14 mouse cellular contexts compared by ENCODE assay signal in genomic region chr19:9987192-9987591, GRCm38 (mm10). TPM values are rescaled to one million over a fixed set of nuclear protein-coding genes. Genes with fewer than 3 reads are reported as not detected.
DNase-seq lines count a peak whose midpoint lies in the region; ATAC-seq and TF ChIP-seq lines count a peak whose summit lies in the region.
"Had no signal": no experiment of that assay in that cellular context is flagged by ENCODE, and none has a peak within 500 bp of the region (broad histone marks: within the 10 kb centered on the region; RNA-seq: fewer than 3 reads in every experiment).

No protein-coding gene starts in this region.

- 0 out of 2 replicates have a peak overlapping the region, but pooled peaks have one; percentile 11 for H3K9ac ChIP-seq in heart, embryonic 14.5 days (ENCODE audit: low read length)
- no peak overlapping the region for H3K9ac ChIP-seq in liver, embryonic 15.5 days
- H3K9ac ChIP-seq in hindbrain, embryonic 13.5 days = no peak overlapping the region

- 31% methylated on average over 6 of the region's 6 CpGs for WGBS in heart, embryonic 14.5 days
- 29% methylated on average over 6 of the region's 6 CpGs for WGBS in embryonic facial prominence, embryonic 10.5 days
- 37% methylated on average over 6 of the region's 6 CpGs for WGBS in liver, embryonic 15.5 days (ENCODE audit: insufficient replicate concordance)
- WGBS in hindbrain, embryonic 13.5 days = 71% methylated on average over 6 of the region's 6 CpGs

- peaks cover 31% of the 10 kb centered on the region for H3K36me3 ChIP-seq in heart, embryonic 14.5 days (ENCODE audit: control insufficient read depth, insufficient read depth, low read length)
- H3K36me3 ChIP-seq in C2C12 (ENCODE audit: control insufficient read depth, insufficient read depth) = peaks cover 32% of the 10 kb centered on the region
- H3K36me3 ChIP-seq in embryonic facial prominence, embryonic 10.5 days (replicated peaks) = peaks cover 32% of the 10 kb centered on the region
- peaks cover 39% of the 10 kb centered on the region for H3K36me3 ChIP-seq in liver, embryonic 15.5 days (replicated peaks)
- peaks cover 27% of the 10 kb centered on the region for H3K36me3 ChIP-seq in hindbrain, embryonic 13.5 days

- H3K4me2 ChIP-seq in heart, embryonic 14.5 days (ENCODE audit: low read length) = no peak overlapping the region
- no peak overlapping the region for H3K4me2 ChIP-seq in liver, embryonic 15.5 days
- H3K4me2 ChIP-seq in hindbrain, embryonic 13.5 days = no peak overlapping the region

- H3K27me3 ChIP-seq in heart, embryonic 14.5 days (ENCODE audit: control insufficient read depth, insufficient read depth, low read length) = no peaks in the 10 kb centered on the region
- H3K27me3 ChIP-seq in C2C12 (ENCODE audit: control insufficient read depth, insufficient read depth, insufficient read length) = no peaks in the 10 kb centered on the region
- H3K27me3 ChIP-seq in embryonic facial prominence, embryonic 10.5 days (replicated peaks; ENCODE audit: low read depth, poor library complexity, severe bottlenecking) = no peaks in the 10 kb centered on the region
- no peaks in the 10 kb centered on the region for H3K27me3 ChIP-seq in liver, embryonic 15.5 days
- H3K27me3 ChIP-seq in hindbrain, embryonic 13.5 days = no peaks in the 10 kb centered on the region
- H3K27me3 ChIP-seq: Patski had no signal

- no peak overlapping the region for H3K27ac ChIP-seq in heart, embryonic 14.5 days (replicated peaks in 1 of 2; ENCODE audit: control insufficient read depth in 1 of 2, insufficient read depth in 1 of 2, low read depth in 2 of 2, low read length in 2 of 2)
- H3K27ac ChIP-seq in embryonic facial prominence, embryonic 10.5 days (replicated peaks) = peak overlapping the region; percentile 51
- H3K27ac ChIP-seq in liver, embryonic 15.5 days (replicated peaks) = peak overlapping the region; percentile 99
- H3K27ac ChIP-seq in hindbrain, embryonic 13.5 days = no peak overlapping the region

- H3K79me3 ChIP-seq in C2C12 (ENCODE audit: low read depth) = peaks cover 25% of the 10 kb centered on the region

- DNase-seq in heart, postnatal 4 days = no peak
- peak; percentile 47 for DNase-seq in embryonic facial prominence, embryonic 10.5 days (ENCODE audit: low spot score)
- no peak for DNase-seq in urinary bladder, postnatal 10 days (ENCODE audit: low spot score)
- DNase-seq: adrenal gland, adult 2 months; cerebellum, adult 9-11 months; kidney, postnatal 36 days; lung, adult 2 months had no signal

- no peak for ATAC-seq in heart, embryonic 14.5 days (ENCODE audit: insufficient number of reproducible peaks, insufficient read depth, low FRiP score, low read depth)
- ATAC-seq in liver, embryonic 15.5 days (ENCODE audit: insufficient read depth) = no peak
- ATAC-seq in hindbrain, embryonic 13.5 days (ENCODE audit: low FRiP score) = no peak
- ATAC-seq: CD4-positive, CD25-positive, alpha-beta regulatory T cell, adult 4 months; forebrain, embryonic 16.5 days; Patski had no signal

- no peak overlapping the region for H3K4me3 ChIP-seq in heart, embryonic 14.5 days (ENCODE audit: control insufficient read depth in 1 of 2, insufficient read depth in 1 of 2, low read depth in 1 of 2, low read length in 2 of 2)
- H3K4me3 ChIP-seq in C2C12 (ENCODE audit: insufficient read depth, poor library complexity, severe bottlenecking) = no peak overlapping the region
- 0 out of 2 replicates have a peak overlapping the region, but pooled peaks have one; percentile 8 for H3K4me3 ChIP-seq in embryonic facial prominence, embryonic 10.5 days
- no peak overlapping the region for H3K4me3 ChIP-seq in liver, embryonic 15.5 days (replicated peaks)
- H3K4me3 ChIP-seq in hindbrain, embryonic 13.5 days = no peak overlapping the region

- H3K79me2 ChIP-seq in C2C12 (ENCODE audit: control insufficient read depth, insufficient read depth) = peaks cover 34% of the 10 kb centered on the region

- TF ChIP-seq CTCF in C2C12 (IDR thresholded peaks at IDR 0.05; ENCODE audit: control insufficient read depth, insufficient read depth, insufficient read length) = no peak

- no peak overlapping the region for H3ac ChIP-seq in C2C12 (ENCODE audit: control insufficient read depth, insufficient read length, low read depth)

- peaks cover 2 to 13% of the 10 kb centered on the region in 2 experiments; a peak in 3 of 4 replicates for H3K4me1 ChIP-seq in heart, embryonic 14.5 days (ENCODE audit: control insufficient read depth in 2 of 2, insufficient read depth in 2 of 2, low read length in 2 of 2)
- H3K4me1 ChIP-seq in embryonic facial prominence, embryonic 10.5 days = peaks cover 56% of the 10 kb centered on the region
- peaks cover 78% of the 10 kb centered on the region for H3K4me1 ChIP-seq in liver, embryonic 15.5 days (replicated peaks)
- H3K4me1 ChIP-seq in hindbrain, embryonic 13.5 days (replicated peaks) = peaks cover 16% of the 10 kb centered on the region

- H3K9me3 ChIP-seq in heart, embryonic 14.5 days (ENCODE audit: control insufficient read depth, low read length) = no peaks in the 10 kb centered on the region
- H3K9me3 ChIP-seq in embryonic facial prominence, embryonic 10.5 days = no peaks in the 10 kb centered on the region
- H3K9me3 ChIP-seq in liver, embryonic 15.5 days (replicated peaks) = no peaks in the 10 kb centered on the region
- no peaks in the 10 kb centered on the region for H3K9me3 ChIP-seq in hindbrain, embryonic 13.5 days

TF ChIP-seq in C2C12, 6 proteins besides CTCF, POLR2A, EP300 and RAD21:
- no peak for TF ChIP-seq MYOG (IDR thresholded peaks at IDR 0.05; ENCODE audit: control insufficient read depth, extremely low read depth, insufficient read length)
- TF ChIP-seq MYOD1 (IDR thresholded peaks at IDR 0.05; ENCODE audit: control insufficient read depth, insufficient read length, low read depth) = peak; percentile 70
- TF ChIP-seq FOSL1 (IDR thresholded peaks at IDR 0.05; ENCODE audit: insufficient read depth, low read length, poor library complexity, severe bottlenecking) = no peak
- no peak for TF ChIP-seq CEBPB (IDR thresholded peaks at IDR 0.05; ENCODE audit: low read depth)

RNA-seq across cellular contexts. Expression of gene Fth1, which starts 6.8 kb away (rescaled TPM):
- polyA plus RNA-seq in heart, embryonic 14.5 days (2014; fragmentation: Nextera tagmentation; extraction: Ambion mirVana) = 1,816 and 1,859 TPM in 2 replicates
- total RNA-seq in heart, postnatal 4 days (2021) = 1,000 to 10,000 TPM; 1,376 to 1,487 TPM
- polyA plus RNA-seq in C2C12 (2012; fragmentation: generic; extraction: Trizol) = 4,975 TPM
- polyA plus RNA-seq in embryonic facial prominence, embryonic 10.5 days (2016; fragmentation: Nextera tagmentation; extraction: Ambion mirVana) = 1,291 and 1,338 TPM in 2 replicates
- polyA plus RNA-seq in liver, embryonic 15.5 days (2015; fragmentation: Nextera tagmentation; extraction: Ambion mirVana) = 3,441 and 3,837 TPM in 2 replicates
- 1,535 and 1,618 TPM in 2 replicates for polyA plus RNA-seq in hindbrain, embryonic 13.5 days (2015; fragmentation: Nextera tagmentation; extraction: Ambion mirVana)

RNA-seq across cellular contexts. Expression of gene Best1, which starts 14.2 kb away (rescaled TPM):
- polyA plus RNA-seq in heart, embryonic 14.5 days (2014; fragmentation: Nextera tagmentation; extraction: Ambion mirVana) = 0.24 and 0.40 TPM in 2 replicates
- total RNA-seq in heart, postnatal 4 days (2021) = not detected
- 0.09 TPM for polyA plus RNA-seq in C2C12 (2012; fragmentation: generic; extraction: Trizol)
- polyA plus RNA-seq in embryonic facial prominence, embryonic 10.5 days (2016; fragmentation: Nextera tagmentation; extraction: Ambion mirVana) = 1.6 TPM in 2 replicates
- 0.09 and 0.12 TPM in 2 replicates for polyA plus RNA-seq in liver, embryonic 15.5 days (2015; fragmentation: Nextera tagmentation; extraction: Ambion mirVana)
- 1.5 and 1.7 TPM in 2 replicates for polyA plus RNA-seq in hindbrain, embryonic 13.5 days (2015; fragmentation: Nextera tagmentation; extraction: Ambion mirVana)
- polyA plus RNA-seq: Patski had no signal

RNA-seq across cellular contexts. Expression of gene Rab3il1, which starts 14.3 kb away (rescaled TPM):
- 27.6 and 27.7 TPM in 2 replicates for polyA plus RNA-seq in heart, embryonic 14.5 days (2014; fragmentation: Nextera tagmentation; extraction: Ambion mirVana)
- total RNA-seq in heart, postnatal 4 days (2021) = 10 to 100 TPM; 12.2 to 12.5 TPM
- 4.5 TPM for polyA plus RNA-seq in C2C12 (2012; fragmentation: generic; extraction: Trizol)
- 51.7 and 57.4 TPM in 2 replicates for polyA plus RNA-seq in embryonic facial prominence, embryonic 10.5 days (2016; fragmentation: Nextera tagmentation; extraction: Ambion mirVana)
- 245 and 277 TPM in 2 replicates for polyA plus RNA-seq in liver, embryonic 15.5 days (2015; fragmentation: Nextera tagmentation; extraction: Ambion mirVana)
- polyA plus RNA-seq in hindbrain, embryonic 13.5 days (2015; fragmentation: Nextera tagmentation; extraction: Ambion mirVana) = 22.6 and 25.1 TPM in 2 replicates
- polyA plus RNA-seq: CD4-positive, CD25-positive, alpha-beta regulatory T cell, adult 4 months had no signal

RNA-seq across cellular contexts. Expression of gene Fads3, which starts 54.2 kb away (rescaled TPM):
- 25.3 and 32.5 TPM in 2 replicates for polyA plus RNA-seq in heart, embryonic 14.5 days (2014; fragmentation: Nextera tagmentation; extraction: Ambion mirVana)
- 10 to 100 TPM; 55.6 to 55.7 TPM for total RNA-seq in heart, postnatal 4 days (2021)
- 161 TPM for polyA plus RNA-seq in C2C12 (2012; fragmentation: generic; extraction: Trizol)
- polyA plus RNA-seq in embryonic facial prominence, embryonic 10.5 days (2016; fragmentation: Nextera tagmentation; extraction: Ambion mirVana) = 4.0 and 4.3 TPM in 2 replicates
- 7.6 and 8.9 TPM in 2 replicates for polyA plus RNA-seq in liver, embryonic 15.5 days (2015; fragmentation: Nextera tagmentation; extraction: Ambion mirVana)
- 15.2 and 18.0 TPM in 2 replicates for polyA plus RNA-seq in hindbrain, embryonic 13.5 days (2015; fragmentation: Nextera tagmentation; extraction: Ambion mirVana)
- polyA plus RNA-seq: CD4-positive, CD25-positive, alpha-beta regulatory T cell, adult 4 months had no signal

Comparison
In these comparisons a context has a peak if more than half of its experiments do, and no peak if none do; other contexts are left out.
1. H3K27ac ChIP-seq: peak in embryonic facial prominence, embryonic 10.5 days (single experiment) and liver, embryonic 15.5 days (single experiment); none in heart, embryonic 14.5 days (0 of 2) and hindbrain, embryonic 13.5 days (single experiment).